8 mouse cellular contexts compared by ENCODE assay signal in the genomic region with DNA sequence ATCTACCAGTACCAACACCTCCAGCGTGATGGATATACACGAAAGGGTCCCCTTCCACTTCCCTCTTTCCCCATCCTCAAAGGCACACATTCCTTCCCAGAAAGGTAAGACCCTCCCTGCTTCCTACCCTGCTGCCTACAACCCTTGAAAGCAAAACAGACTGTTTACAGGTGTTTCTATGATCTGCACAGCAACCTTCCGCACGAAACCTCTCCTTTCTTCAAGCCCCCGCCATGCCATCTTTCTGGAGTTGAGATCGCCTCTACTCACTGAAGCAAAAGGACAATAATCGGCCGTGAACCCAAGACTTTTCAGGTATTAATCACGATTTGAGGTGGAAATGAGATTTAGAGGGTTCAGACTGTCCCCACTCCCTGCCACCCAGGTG. TPM values are rescaled to one million over a fixed set of nuclear protein-coding genes. Genes with fewer than 3 reads are reported as not detected.
DNase-seq lines count a peak whose midpoint lies in the region; ATAC-seq and TF ChIP-seq lines count a peak whose summit lies in the region.

No protein-coding gene starts in this region.

- no peaks in the 10 kb centered on the region for H3K9me3 ChIP-seq in kidney, postnatal 0 days (replicated peaks; ENCODE audit: low read length)
- no peaks in the 10 kb centered on the region for H3K9me3 ChIP-seq in embryonic facial prominence, embryonic 11.5 days (replicated peaks; ENCODE audit: control insufficient read depth, low read length)
- H3K9me3 ChIP-seq in intestine, embryonic 14.5 days (ENCODE audit: control insufficient read depth, low read length) = no peaks in the 10 kb centered on the region
- no peaks in the 10 kb centered on the region for H3K9me3 ChIP-seq in neural tube, embryonic 12.5 days

- TF ChIP-seq CTCF in kidney, postnatal 0 days (IDR thresholded peaks at IDR 0.05; ENCODE audit: low read depth) = no peak

- no peaks in the 10 kb centered on the region for H3K4me1 ChIP-seq in kidney, postnatal 0 days (replicated peaks; ENCODE audit: insufficient read depth, low read length)
- no peaks in the 10 kb centered on the region for H3K4me1 ChIP-seq in embryonic facial prominence, embryonic 11.5 days (ENCODE audit: control insufficient read depth, insufficient read depth, low read length)
- peaks cover 4% of the 10 kb centered on the region; the same call in 1 of the 2 replicates for H3K4me1 ChIP-seq in intestine, embryonic 14.5 days (replicated peaks; ENCODE audit: control insufficient read depth, insufficient read depth, low read length)
- H3K4me1 ChIP-seq in neural tube, embryonic 12.5 days = peaks cover 7% of the 10 kb centered on the region

- H3K9ac ChIP-seq in kidney, postnatal 0 days (ENCODE audit: low read depth, low read length) = peak overlapping the region; percentile 49; the same call in 1 of the 2 replicates
- H3K9ac ChIP-seq in embryonic facial prominence, embryonic 11.5 days (replicated peaks; ENCODE audit: low read length) = peak overlapping the region; percentile 56
- H3K9ac ChIP-seq in intestine, embryonic 14.5 days (ENCODE audit: low read length) = peak overlapping the region; percentile 57
- peak overlapping the region; percentile 54 for H3K9ac ChIP-seq in neural tube, embryonic 12.5 days

- WGBS in kidney, postnatal 0 days = 55% methylated on average over 9 of the region's 9 CpGs
- WGBS in embryonic facial prominence, embryonic 11.5 days = 57% methylated on average over 9 of the region's 9 CpGs
- WGBS in intestine, embryonic 14.5 days = 54% methylated on average over 9 of the region's 9 CpGs
- WGBS in neural tube, embryonic 12.5 days = 53% methylated on average over 9 of the region's 9 CpGs

- peak overlapping the region; percentile 91 for H3K4me2 ChIP-seq in kidney, postnatal 0 days (ENCODE audit: low read length)
- H3K4me2 ChIP-seq in embryonic facial prominence, embryonic 11.5 days (ENCODE audit: low read depth, low read length) = peak overlapping the region; percentile 64
- peak overlapping the region; percentile 84 for H3K4me2 ChIP-seq in intestine, embryonic 14.5 days (ENCODE audit: low read length)
- peak overlapping the region; percentile 72 for H3K4me2 ChIP-seq in neural tube, embryonic 12.5 days (replicated peaks)

- no peak for ATAC-seq in kidney, postnatal 0 days (replicated peaks; ENCODE audit: low FRiP score, low read depth)
- ATAC-seq in embryonic facial prominence, embryonic 11.5 days (replicated peaks; ENCODE audit: insufficient number of reproducible peaks, low FRiP score, low TSS enrichment, low read depth) = no peak
- ATAC-seq in intestine, embryonic 14.5 days (replicated peaks; ENCODE audit: low FRiP score, low TSS enrichment, low read depth) = no peak
- peak; percentile 11; the same call in 1 of the 2 replicates for ATAC-seq in neural tube, embryonic 12.5 days (ENCODE audit: low FRiP score, low read depth)

- H3K4me3 ChIP-seq in kidney, postnatal 0 days (replicated peaks; ENCODE audit: low read depth, low read length) = peak overlapping the region; percentile 66
- peak overlapping the region; percentile 60 for H3K4me3 ChIP-seq in embryonic facial prominence, embryonic 11.5 days (ENCODE audit: low read depth, low read length)
- H3K4me3 ChIP-seq in intestine, embryonic 14.5 days (ENCODE audit: low read depth, low read length) = peak overlapping the region; percentile 68
- peak overlapping the region; percentile 53 for H3K4me3 ChIP-seq in neural tube, embryonic 12.5 days

- no peak overlapping the region for H3K27ac ChIP-seq in kidney, postnatal 0 days
- H3K27ac ChIP-seq in embryonic facial prominence, embryonic 11.5 days (replicated peaks; ENCODE audit: low read depth, low read length) = no peak overlapping the region
- H3K27ac ChIP-seq in intestine, embryonic 14.5 days (ENCODE audit: low read depth) = no peak overlapping the region
- H3K27ac ChIP-seq in neural tube, embryonic 12.5 days = no peak overlapping the region

- no peaks in the 10 kb centered on the region for H3K36me3 ChIP-seq in kidney, postnatal 0 days (ENCODE audit: insufficient read depth, low read length)
- H3K36me3 ChIP-seq in embryonic facial prominence, embryonic 11.5 days (replicated peaks; ENCODE audit: control insufficient read depth, insufficient read depth, low read depth, low read length) = no peaks in the 10 kb centered on the region; the same call in 1 of the 2 replicates
- peaks cover 11% of the 10 kb centered on the region; the same call in 1 of the 2 replicates for H3K36me3 ChIP-seq in intestine, embryonic 14.5 days (ENCODE audit: control insufficient read depth, insufficient read depth, low read length)
- H3K36me3 ChIP-seq in neural tube, embryonic 12.5 days = peaks cover 18% of the 10 kb centered on the region

- DNase-seq in kidney, postnatal 0 days (ENCODE audit: low spot score) = no peak
- no peak for DNase-seq in kidney, adult 8-10 months
- DNase-seq in embryonic facial prominence, embryonic 11.5 days (ENCODE audit: low spot score) = no peak
- DNase-seq in intestine, embryonic 14.5 days (ENCODE audit: low spot score) = no peak
- no peak for DNase-seq in layer of hippocampus, postnatal 25 days (ENCODE audit: extremely low spot score in 1 of 2, low spot score in 1 of 2)
- DNase-seq in thymus, postnatal 14 days = no peak
- DNase-seq in left cerebral cortex, postnatal 36 days (ENCODE audit: low spot score in 2 of 2) = no peak

- no peaks in the 10 kb centered on the region for H3K27me3 ChIP-seq in kidney, postnatal 0 days (ENCODE audit: insufficient read depth, low read length)
- no peaks in the 10 kb centered on the region for H3K27me3 ChIP-seq in embryonic facial prominence, embryonic 11.5 days (ENCODE audit: control insufficient read depth, insufficient read depth, low read length)
- no peaks in the 10 kb centered on the region for H3K27me3 ChIP-seq in intestine, embryonic 14.5 days (replicated peaks; ENCODE audit: control insufficient read depth, insufficient read depth, low read length)
- H3K27me3 ChIP-seq in neural tube, embryonic 12.5 days (replicated peaks) = no peaks in the 10 kb centered on the region

- intact Hi-C loops in left cerebral cortex, postnatal 36 days (cut with DNase I) = no loop called here

RNA-seq across cellular contexts. Expression of a gene that starts 0.6 kb away (rescaled TPM):
- polyA plus RNA-seq in kidney, postnatal 0 days (2015; fragmentation: Nextera tagmentation; extraction: Ambion mirVana) = 4.6 TPM in 2 replicates
- polyA plus RNA-seq in embryonic facial prominence, embryonic 11.5 days (2014; fragmentation: Nextera tagmentation; extraction: Ambion mirVana) = 9.4 and 10.7 TPM in 2 replicates
- polyA plus RNA-seq in intestine, embryonic 14.5 days (2014; fragmentation: Nextera tagmentation; extraction: Ambion mirVana) = 5.4 and 7.9 TPM in 2 replicates
- 11.1 and 11.3 TPM in 2 replicates for polyA plus RNA-seq in neural tube, embryonic 12.5 days (2016; fragmentation: Nextera tagmentation; extraction: Ambion mirVana)
- total RNA-seq in layer of hippocampus, postnatal 25 days (2021) = 10 to 100 TPM; 14.3 to 17.0 TPM
- total RNA-seq in left cerebral cortex, postnatal 36 days (2021) = 10 to 100 TPM; 17.3 to 17.8 TPM

RNA-seq across cellular contexts. Expression of a gene that starts 7.0 kb away (rescaled TPM):
- polyA plus RNA-seq in kidney, postnatal 0 days (2015; fragmentation: Nextera tagmentation; extraction: Ambion mirVana) = 5.5 and 5.6 TPM in 2 replicates
- 8.9 and 9.1 TPM in 2 replicates for polyA plus RNA-seq in embryonic facial prominence, embryonic 11.5 days (2014; fragmentation: Nextera tagmentation; extraction: Ambion mirVana)
- 6.8 and 8.4 TPM in 2 replicates for polyA plus RNA-seq in intestine, embryonic 14.5 days (2014; fragmentation: Nextera tagmentation; extraction: Ambion mirVana)
- 12.7 and 13.9 TPM in 2 replicates for polyA plus RNA-seq in neural tube, embryonic 12.5 days (2016; fragmentation: Nextera tagmentation; extraction: Ambion mirVana)
- total RNA-seq in layer of hippocampus, postnatal 25 days (2021) = 10 to 100 TPM; 14.0 to 14.2 TPM
- total RNA-seq in left cerebral cortex, postnatal 36 days (2021) = 10 to 100 TPM; 13.4 to 13.6 TPM

RNA-seq across cellular contexts. Expression of a gene that starts 36.9 kb away (rescaled TPM):
- polyA plus RNA-seq in kidney, postnatal 0 days (2015; fragmentation: Nextera tagmentation; extraction: Ambion mirVana) = 9.1 and 9.8 TPM in 2 replicates
- polyA plus RNA-seq in embryonic facial prominence, embryonic 11.5 days (2014; fragmentation: Nextera tagmentation; extraction: Ambion mirVana) = 20.0 and 23.0 TPM in 2 replicates
- polyA plus RNA-seq in intestine, embryonic 14.5 days (2014; fragmentation: Nextera tagmentation; extraction: Ambion mirVana) = 11.9 and 15.4 TPM in 2 replicates
- polyA plus RNA-seq in neural tube, embryonic 12.5 days (2016; fragmentation: Nextera tagmentation; extraction: Ambion mirVana) = 26.5 and 27.7 TPM in 2 replicates
- 10 to 100 TPM; 21.0 to 22.0 TPM for total RNA-seq in layer of hippocampus, postnatal 25 days (2021)
- total RNA-seq in left cerebral cortex, postnatal 36 days (2021) = 10 to 100 TPM; 21.0 to 21.1 TPM

RNA-seq across cellular contexts. Expression of a gene that starts 53.5 kb away (rescaled TPM):
- polyA plus RNA-seq in kidney, postnatal 0 days (2015; fragmentation: Nextera tagmentation; extraction: Ambion mirVana) = 7.7 and 7.8 TPM in 2 replicates
- polyA plus RNA-seq in embryonic facial prominence, embryonic 11.5 days (2014; fragmentation: Nextera tagmentation; extraction: Ambion mirVana) = 14.8 and 15.5 TPM in 2 replicates
- polyA plus RNA-seq in intestine, embryonic 14.5 days (2014; fragmentation: Nextera tagmentation; extraction: Ambion mirVana) = 9.8 and 11.8 TPM in 2 replicates
- polyA plus RNA-seq in neural tube, embryonic 12.5 days (2016; fragmentation: Nextera tagmentation; extraction: Ambion mirVana) = 14.8 and 16.8 TPM in 2 replicates
- 10 to 100 TPM; 19.5 to 20.1 TPM for total RNA-seq in layer of hippocampus, postnatal 25 days (2021)
- total RNA-seq in left cerebral cortex, postnatal 36 days (2021) = 10 to 100 TPM; 20.5 to 23.2 TPM

RNA-seq across cellular contexts. Expression of a gene that starts 55.2 kb away (rescaled TPM):
- 3.9 and 4.7 TPM in 2 replicates for polyA plus RNA-seq in kidney, postnatal 0 days (2015; fragmentation: Nextera tagmentation; extraction: Ambion mirVana)
- polyA plus RNA-seq in embryonic facial prominence, embryonic 11.5 days (2014; fragmentation: Nextera tagmentation; extraction: Ambion mirVana) = 10.3 and 12.6 TPM in 2 replicates
- 5.4 and 5.6 TPM in 2 replicates for polyA plus RNA-seq in intestine, embryonic 14.5 days (2014; fragmentation: Nextera tagmentation; extraction: Ambion mirVana)
- polyA plus RNA-seq in neural tube, embryonic 12.5 days (2016; fragmentation: Nextera tagmentation; extraction: Ambion mirVana) = 6.1 and 6.5 TPM in 2 replicates
- total RNA-seq in layer of hippocampus, postnatal 25 days (2021) = 1 to 10 TPM; 8.4 to 8.7 TPM
- 1 to 10 TPM; 9.0 to 9.7 TPM for total RNA-seq in left cerebral cortex, postnatal 36 days (2021)
